Mouse (Mus musculus) MEL (cell line): ENCODE data around the gene Mrps30. TPM values are rescaled to one million over a fixed set of nuclear protein-coding genes. Genes with fewer than 3 reads are reported as not detected.

Experiments
- DNase-seq: peaks from one replicate; pipeline ENCODE4 v3.0.0; 2011; ENCODE audit warnings: low read depth, low spot score
- H3K27ac ChIP-seq: 2 replicates; pipeline ENCODE4 v1.5.1; 2012; ENCODE audit warnings: low read depth, mild to moderate bottlenecking, control low read depth, low read length, moderate library complexity; ENCODE audit not compliant: control insufficient read depth
- H3K27me3 ChIP-seq, 2 experiments: fragments of 150-350 bp in 1 of 2; sonication (generic) in 1 of 2; 2 replicates each; pipeline ENCODE4 v1.6.1; 2012; ENCODE audit warnings: low read length in 2 of 2, mild to moderate bottlenecking in 2 of 2, improper control_type of control experiment in 1 of 2, moderate library complexity in 1 of 2; ENCODE audit not compliant: insufficient read depth in 2 of 2, control insufficient read depth in 1 of 2
- H3K36me3 ChIP-seq, 2 experiments: 2 replicates each; pipeline ENCODE4 v1.6.1; 2012 to 2014; ENCODE audit warnings: low read length in 2 of 2, improper control_type of control experiment in 1 of 2, inconsistent platforms in 1 of 2, mild to moderate bottlenecking in 1 of 2; ENCODE audit not compliant: insufficient read depth in 2 of 2, control insufficient read depth in 1 of 2
- H3K4me1 ChIP-seq, 2 experiments: fragments of 150-350 bp in 1 of 2; sonication (generic) in 1 of 2; 2 replicates each; pipeline ENCODE4 v1.6.1; 2012; ENCODE audit warnings: low read length in 2 of 2, improper control_type of control experiment in 1 of 2, mild to moderate bottlenecking in 1 of 2; ENCODE audit not compliant: insufficient read depth in 2 of 2, control insufficient read depth in 1 of 2
- H3K4me3 ChIP-seq, 2 experiments: fragments of 150-350 bp in 1 of 2; sonication (generic) in 1 of 2; 2 replicates each; pipeline ENCODE4 v1.5.1; 2012; ENCODE audit warnings: low read depth in 2 of 2, low read length in 2 of 2, mild to moderate bottlenecking in 2 of 2, moderate library complexity in 2 of 2, control low read depth in 1 of 2, improper control_type of control experiment in 1 of 2; ENCODE audit not compliant: control insufficient read depth in 1 of 2, insufficient read depth in 1 of 2
- H3K79me2 ChIP-seq: 2 replicates; pipeline ENCODE4 v1.6.1; 2012; ENCODE audit warnings: mild to moderate bottlenecking, low read length, moderate library complexity; ENCODE audit not compliant: control insufficient read depth, poor library complexity, insufficient read depth
- H3K9ac ChIP-seq: 2 replicates; pipeline ENCODE4 v1.6.1; 2012; ENCODE audit warnings: low read depth, mild to moderate bottlenecking, control low read depth, low read length, moderate library complexity; ENCODE audit not compliant: control insufficient read depth, poor library complexity, severe bottlenecking
- H3K9me3 ChIP-seq: fragments of 150-350 bp; sonication (generic); replicated peaks from 2 replicates; pipeline ENCODE4 v1.6.1; 2012; ENCODE audit warnings: mild to moderate bottlenecking, low read length, improper control_type of control experiment, moderate library complexity; ENCODE audit not compliant: insufficient read depth
- CTCF ChIP-seq, 3 experiments: IDR thresholded peaks in 2 of 3; conservative IDR thresholded peaks in 1 of 3; 2 replicates each; pipeline ENCODE4 v1.5.1; 2011 to 2012; ENCODE audit warnings: low read length in 3 of 3, low read depth in 2 of 3, mild to moderate bottlenecking in 2 of 3, improper control_type of control experiment in 1 of 3, inconsistent platforms in 1 of 3, mixed read lengths in 1 of 3, moderate library complexity in 1 of 3; ENCODE audit not compliant: control insufficient read depth in 1 of 3, insufficient read depth in 1 of 3, poor library complexity in 1 of 3, severe bottlenecking in 1 of 3
- GATA1 ChIP-seq: IDR thresholded peaks from 2 replicates; pipeline ENCODE4 v1.6.1; 2011; ENCODE audit warnings: low read depth, low read length, improper control_type of control experiment
- MAX ChIP-seq: IDR thresholded peaks from 2 replicates; pipeline ENCODE4 v1.6.1; 2011; ENCODE audit warnings: low read length, improper control_type of control experiment
- MAZ ChIP-seq: IDR thresholded peaks from 2 replicates; pipeline ENCODE4 v1.6.1; 2012; ENCODE audit warnings: low read depth, mild to moderate bottlenecking, inconsistent platforms, low read length, improper control_type of control experiment
- MYC ChIP-seq: IDR thresholded peaks from 2 replicates; pipeline ENCODE4 v1.6.1; 2011; ENCODE audit warnings: low read depth, mild to moderate bottlenecking, low read length, improper control_type of control experiment, moderate library complexity
- RAD21 ChIP-seq: IDR thresholded peaks from 2 replicates; pipeline ENCODE4 v1.6.1; 2011; ENCODE audit warnings: mild to moderate bottlenecking, low read depth, low read length, improper control_type of control experiment
- RCOR1 ChIP-seq: IDR thresholded peaks from 2 replicates; pipeline ENCODE4 v1.6.1; 2012; ENCODE audit warnings: low read depth, mild to moderate bottlenecking, inconsistent platforms, low read length, improper control_type of control experiment
- SMC3 ChIP-seq: IDR thresholded peaks from 2 replicates; pipeline ENCODE4 v1.6.1; 2011; ENCODE audit warnings: low read depth, low read length, improper control_type of control experiment
- TCF12 ChIP-seq: IDR thresholded peaks from 2 replicates; pipeline ENCODE4 v1.6.1; 2014; ENCODE audit warnings: low read depth, mild to moderate bottlenecking, inconsistent platforms, low read length, improper control_type of control experiment, moderate library complexity
- ZC3H11A ChIP-seq: IDR thresholded peaks from 2 replicates; pipeline ENCODE4 v1.6.1; 2012; ENCODE audit warnings: low read depth, mild to moderate bottlenecking, inconsistent platforms, low read length, improper control_type of control experiment
- polyA plus RNA-seq, 2 experiments: library from polyadenylated mRNA; stranded (reverse) in 1 of 2; unstranded in 1 of 2; fragments of >175 nt in 1 of 2; fragments of >200 nt in 1 of 2; gene quantifications; 2 replicates each; pipeline versions ENCODE4 v1.2.1 to v1.2.4; 2012; ENCODE audit warnings: low replicate concordance in 2 of 2, low read depth in 1 of 2; ENCODE audit not compliant: insufficient read length in 2 of 2, insufficient read depth in 1 of 2, missing spikeins in 1 of 2
- total RNA-seq: library from RNA; depleted of rRNA; stranded (reverse); fragments of 300-350 nt; gene quantifications from 2 replicates; pipeline ENCODE4 v1.2.3, GENCODE M21; 2012; rRNA removed

The Mrps30 gene
- total and polyA plus RNA-seq, 3 experiments, result 34.3 to 35.8 TPM; not detected in 1

DNA sequence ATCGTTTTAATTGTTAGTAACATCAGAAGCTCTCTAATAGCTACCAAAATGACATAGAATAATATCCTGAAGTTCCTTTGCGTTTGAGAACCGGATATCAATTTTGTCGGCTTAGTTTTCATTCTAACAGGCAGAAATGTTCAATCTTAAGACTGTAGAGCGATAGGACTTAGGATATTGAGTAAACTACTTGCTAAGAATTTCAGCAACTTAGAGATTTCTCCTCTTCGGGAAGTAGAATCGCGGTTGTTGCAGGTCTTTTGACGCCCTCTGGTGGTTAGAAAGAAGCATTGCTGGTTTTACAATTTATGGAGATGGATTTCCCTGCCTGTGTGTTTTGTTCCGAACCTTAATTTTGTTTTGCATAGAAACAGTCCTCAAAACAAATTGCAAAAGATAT lies 36.8 kb downstream of the Mrps30 start:
- TF ChIP-seq CTCF (IDR thresholded peaks at IDR 0.05 in 2 of 3, conservative IDR thresholded peaks at IDR 0.05 in 1 of 3; ENCODE audit: control insufficient read depth in 1 of 3, insufficient read depth in 1 of 3, low read depth in 2 of 3, low read length in 3 of 3, poor library complexity in 1 of 3, severe bottlenecking in 1 of 3), result peak; percentile 58 to 87 (median 77)
- TF ChIP-seq MAZ, result no peak
- TF ChIP-seq TCF12, result no peak
- peak; percentile 76 for TF ChIP-seq ZC3H11A
- peak; percentile 83 for TF ChIP-seq RAD21
- TF ChIP-seq SMC3, result peak; percentile 89
- no peak for TF ChIP-seq RCOR1
- TF ChIP-seq MAX, result no peak
- TF ChIP-seq GATA1, result no peak
- no peak for TF ChIP-seq MYC
- TF ChIP-seq, all 39 proteins: peak for 4
- H3K4me1 ChIP-seq, result no peaks in the 10 kb centered on the region
- no peaks in the 10 kb centered on the region for H3K27me3 ChIP-seq
- no peak overlapping the region for H3K4me3 ChIP-seq
- DNase-seq, result peak; percentile 69
- H3K36me3 ChIP-seq, result no peaks in the 10 kb centered on the region
- no peak overlapping the region for H3K27ac ChIP-seq
- no peak overlapping the region for H3K9ac ChIP-seq
- H3K79me2 ChIP-seq, result no peaks in the 10 kb centered on the region
- H3K9me3 ChIP-seq, result no peaks in the 10 kb centered on the region

Other genes starting within 250 kb of the Mrps30 start
- 8.9 and 11.2 TPM in 2 replicates for gene B430218F22Rik, start 622 bp downstream of the Mrps30 start, total RNA-seq
- 1 to 10 TPM in 1 of 2 experiments, not detected in 1; 2.1 TPM for gene B430218F22Rik, start 622 bp downstream of the Mrps30 start, polyA plus RNA-seq